Mouse (Mus musculus) lung, adult 2 months (tissue): ENCODE results near the gene Cenpx.

Source experiments
- CTCF ChIP-seq: fragments of 200-500 bp; IDR thresholded peaks from 2 replicates; pipeline ENCODE4 v1.5.1; 2011; ENCODE audit warnings: mild to moderate bottlenecking, low read length, control low read depth; ENCODE audit not compliant: insufficient read depth
- POLR2A ChIP-seq: fragments of 200-500 bp; IDR thresholded peaks from 2 replicates; pipeline ENCODE4 v1.6.1; 2011; ENCODE audit warnings: low read depth, mild to moderate bottlenecking, control low read depth, low read length, borderline replicate concordance; ENCODE audit errors: extremely low read depth

- TF ChIP-seq CTCF (peak; percentile 71), POLR2A (no peak)
These were observed 33.6 kb downstream of the Cenpx start for GRCm38 (mm10) chr11:120679909-120680308.
